Mouse (Mus musculus): ENCODE data around the gene Spsb1. TPM values are rescaled to one million over a fixed set of nuclear protein-coding genes. Genes with fewer than 3 reads are reported as not detected.

Gene Spsb1
- total RNA-seq, 2 experiments from 2014 or later = 5.7 to 8.7 TPM

Other genes starting within 250 kb of the Spsb1 start
- 10 to 100 TPM; 33.1 to 40.5 TPM for gene Tmem201, start 217.0 kb downstream of the Spsb1 start, total RNA-seq (2021)
- gene Slc25a33, start 180.8 kb downstream of the Spsb1 start, total RNA-seq (2021) = 10 to 100 TPM; 10.8 to 12.5 TPM
- gene H6pd, start 54.0 kb upstream of the Spsb1 start, total RNA-seq (2021) = 10 to 100 TPM; 51.9 to 54.1 TPM
- gene Gpr157, start 132.3 kb upstream of the Spsb1 start, total RNA-seq (2021) = 10 to 100 TPM; 32.5 to 36.5 TPM
- under 1 TPM in 1 of 2 experiments, not detected in 1; 0.10 TPM for gene Slc2a5, start 164.2 kb upstream of the Spsb1 start, total RNA-seq (2021)
- gene Slc2a7, start 193.9 kb upstream of the Spsb1 start, total RNA-seq (2021) = not detected
- under 1 TPM in 1 of 2 experiments, not detected in 1; 0.37 TPM for gene Car6, start 246.3 kb upstream of the Spsb1 start, total RNA-seq (2021)

All from gastrocnemius, postnatal 36 days (tissue).